Mouse (Mus musculus) lung, postnatal 0 days (tissue): Measurements from ENCODE around the gene St8sia1.

Experiments
- CTCF ChIP-seq: IDR thresholded peaks from 2 replicates; pipeline ENCODE4 v1.5.1; 2016; ENCODE audit warnings: antibody characterized with exemption, mild to moderate bottlenecking
- EP300 ChIP-seq: IDR thresholded peaks from 2 replicates; pipeline ENCODE4 v1.6.1; 2016; ENCODE audit warnings: antibody characterized with exemption, mild to moderate bottlenecking, control low read depth

- TF ChIP-seq EP300 (no peak), CTCF (no peak)
Observed at GRCm38 (mm10) chr6:142771643-142772042, 192.6 kb downstream of the St8sia1 start.
